Mouse (Mus musculus): ENCODE measurements around the gene Odf3l1.

- TF ChIP-seq MAX (IDR thresholded peaks at IDR 0.05; ENCODE audit: low read length) (no peak), CTCF (conservative IDR thresholded peaks at IDR 0.05 in 1 of 2, IDR thresholded peaks at IDR 0.05 in 1 of 2; ENCODE audit: low read depth in 2 of 2, low read length in 2 of 2) (no peak), POLR2A (IDR thresholded peaks at IDR 0.05; ENCODE audit: low read depth, low read length) (no peak), RCOR1 (conservative IDR thresholded peaks at IDR 0.05; ENCODE audit: low read depth, low read length) (no peak), BHLHE40 (IDR thresholded peaks at IDR 0.05; ENCODE audit: low read depth, low read length) (no peak), MYC (IDR thresholded peaks at IDR 0.05; ENCODE audit: low read depth, low read length) (no peak)
Measured at GRCm38 (mm10) chr9:56884328-56884727, 19.8 kb upstream of the Odf3l1 start.

Measured in CH12.LX (cell line).